Mouse (Mus musculus) forelimb bud, embryonic 11.5 days (tissue): ENCODE results near the gene Zfp42.
A peak's percentile ranks its signal among the peaks of the same experiment; 100 is the strongest.
"Not testable (repeated sequence)": the region's sequence is repeated elsewhere in the genome, so short reads cannot be mapped to it uniquely, and the experiment has no call there.

Experiments
- DNase-seq: peaks from one replicate; pipeline ENCODE4 v3.0.0-alpha.2; 2012; ENCODE audit warnings: low read depth, low spot score

Zfp42 gene

DNA sequence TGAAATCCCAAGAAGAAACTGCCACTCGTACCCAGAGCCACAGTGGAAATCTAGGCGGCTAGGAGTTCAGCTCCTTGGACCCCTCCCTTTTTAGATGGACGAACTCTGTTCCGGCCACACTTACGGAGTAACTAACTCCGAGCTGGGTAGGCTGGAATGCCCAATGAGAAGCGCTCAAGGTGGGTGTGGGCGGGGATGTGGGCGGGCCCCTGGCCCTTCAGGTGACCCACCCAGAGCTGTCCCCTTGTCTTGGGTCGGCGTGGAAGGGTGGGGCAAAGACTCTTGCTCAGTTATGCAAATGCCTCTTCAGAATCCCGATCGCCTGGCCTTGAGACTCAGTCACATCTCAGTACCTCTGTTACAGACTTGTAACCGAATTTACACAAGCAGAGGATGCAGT lies at the start of gene Zfp42:
Zfp42 (minus strand) TSS at position 85 of the 400 bp plus-strand sequence.
- no peak for DNase-seq

DNA sequence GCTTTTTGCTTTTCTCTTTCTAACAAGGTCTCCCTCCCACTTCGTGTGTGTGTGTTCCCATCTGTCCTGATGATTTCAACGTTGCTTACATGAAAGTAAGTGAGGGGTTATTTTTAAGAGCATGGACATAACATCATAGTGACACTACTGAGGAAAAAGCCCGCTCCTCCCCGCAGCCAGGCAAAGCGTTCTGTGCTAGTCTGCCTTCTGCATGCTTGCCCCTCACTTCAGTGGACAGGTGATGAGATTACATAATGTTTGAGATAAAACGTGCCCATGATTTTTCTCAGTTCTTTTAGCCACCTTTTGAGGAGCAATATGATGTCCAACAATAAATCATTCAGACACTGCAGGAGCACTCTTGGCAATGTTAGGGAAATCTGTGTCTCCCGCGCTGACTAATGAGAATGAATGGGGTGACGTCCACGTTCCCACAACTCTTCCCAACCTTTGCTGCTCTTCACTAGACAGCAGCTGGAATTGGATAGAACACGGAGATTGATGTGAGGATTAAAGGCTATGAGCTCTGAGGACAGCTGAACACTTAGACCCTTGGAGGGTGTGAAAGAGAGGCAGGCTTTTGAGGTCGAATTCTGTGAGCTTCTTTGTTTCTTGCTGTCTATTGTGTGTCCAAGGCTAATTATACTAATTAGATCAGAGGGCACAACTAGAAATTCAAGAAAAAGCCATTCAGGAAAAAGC lies 49.4 kb upstream of the Zfp42 start:
- no peak for DNase-seq

DNA sequence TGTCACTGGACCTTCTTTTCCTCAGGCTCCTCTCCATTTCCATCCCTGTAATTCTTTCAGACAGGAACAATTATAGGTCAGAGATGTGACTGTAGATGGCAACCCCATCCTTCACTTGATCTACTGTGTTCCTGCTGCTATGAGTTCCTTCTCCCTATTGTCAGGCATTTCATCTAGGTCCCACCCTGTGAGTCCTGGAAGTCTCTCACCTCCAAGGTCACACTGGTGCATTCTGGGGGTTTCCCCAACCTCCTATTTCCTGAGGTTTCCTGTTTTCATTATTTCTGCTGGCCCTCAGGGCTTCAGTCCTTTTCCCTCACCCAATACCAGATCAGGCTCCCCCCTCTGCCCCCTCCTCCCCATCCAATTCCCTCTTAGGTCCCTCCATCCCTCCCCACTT lies 45.5 kb upstream of the Zfp42 start:
- not testable (repeated sequence) for DNase-seq

DNA sequence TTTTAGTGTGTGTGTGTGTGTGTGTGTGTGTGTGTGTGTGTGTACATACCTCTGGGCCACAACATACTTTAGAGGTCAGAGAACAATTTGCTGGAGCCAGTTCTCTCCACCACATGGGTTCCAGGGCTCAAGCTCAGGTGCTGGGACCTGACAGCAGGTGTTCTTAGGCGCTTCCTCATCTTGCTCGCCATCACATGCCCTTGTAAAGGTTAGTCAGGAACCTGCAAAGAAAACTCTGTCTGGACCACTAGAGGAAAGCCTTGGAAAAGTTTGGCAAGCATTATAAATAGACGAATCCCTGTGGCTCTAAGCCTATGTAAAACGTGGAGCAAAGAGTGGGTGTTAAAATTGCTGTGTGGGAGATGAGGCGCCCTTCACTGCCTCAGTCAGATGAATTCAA lies 31.8 kb upstream of the Zfp42 start:
- DNase-seq: no peak

DNA sequence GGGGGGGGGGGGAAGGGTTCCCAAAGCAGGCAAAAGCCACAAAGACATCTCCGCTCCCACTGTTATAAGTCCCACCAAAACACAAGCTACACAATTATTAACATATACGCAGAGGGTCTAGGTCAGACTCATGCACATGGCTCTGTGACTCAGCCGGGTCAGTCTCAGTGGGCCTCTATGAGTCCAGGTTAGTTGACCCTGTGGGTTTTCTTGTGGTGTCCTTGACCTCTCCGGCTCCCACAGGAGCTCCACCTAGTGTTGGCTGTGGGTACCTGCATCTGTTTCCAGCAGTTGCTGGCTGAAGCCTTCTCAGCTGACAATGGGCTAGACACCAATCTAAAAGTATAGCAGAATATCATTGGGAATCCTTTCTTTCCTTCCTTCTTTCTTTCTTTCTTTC lies 26.7 kb upstream of the Zfp42 start:
- DNase-seq: peak; percentile 18

DNA sequence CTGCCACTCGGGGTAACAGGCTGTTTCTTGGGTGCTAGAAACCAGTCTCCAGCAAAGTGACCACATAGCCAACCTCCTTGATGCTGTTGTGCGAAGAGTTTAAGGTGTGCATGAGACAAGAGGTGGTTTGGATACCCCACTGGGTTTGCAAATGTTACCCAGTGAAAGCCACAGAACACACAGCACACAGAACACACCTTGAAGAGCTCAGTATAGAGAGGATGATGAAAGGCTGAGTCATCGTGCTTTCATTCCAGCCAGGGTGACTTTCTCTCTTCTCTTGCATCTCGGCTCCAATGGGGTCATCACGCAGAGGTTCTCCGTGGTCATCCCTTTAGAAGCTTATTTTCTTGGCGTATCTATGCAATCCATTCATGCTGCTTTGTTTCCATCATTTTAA lies 24.9 kb upstream of the Zfp42 start:
- DNase-seq: no peak

DNA sequence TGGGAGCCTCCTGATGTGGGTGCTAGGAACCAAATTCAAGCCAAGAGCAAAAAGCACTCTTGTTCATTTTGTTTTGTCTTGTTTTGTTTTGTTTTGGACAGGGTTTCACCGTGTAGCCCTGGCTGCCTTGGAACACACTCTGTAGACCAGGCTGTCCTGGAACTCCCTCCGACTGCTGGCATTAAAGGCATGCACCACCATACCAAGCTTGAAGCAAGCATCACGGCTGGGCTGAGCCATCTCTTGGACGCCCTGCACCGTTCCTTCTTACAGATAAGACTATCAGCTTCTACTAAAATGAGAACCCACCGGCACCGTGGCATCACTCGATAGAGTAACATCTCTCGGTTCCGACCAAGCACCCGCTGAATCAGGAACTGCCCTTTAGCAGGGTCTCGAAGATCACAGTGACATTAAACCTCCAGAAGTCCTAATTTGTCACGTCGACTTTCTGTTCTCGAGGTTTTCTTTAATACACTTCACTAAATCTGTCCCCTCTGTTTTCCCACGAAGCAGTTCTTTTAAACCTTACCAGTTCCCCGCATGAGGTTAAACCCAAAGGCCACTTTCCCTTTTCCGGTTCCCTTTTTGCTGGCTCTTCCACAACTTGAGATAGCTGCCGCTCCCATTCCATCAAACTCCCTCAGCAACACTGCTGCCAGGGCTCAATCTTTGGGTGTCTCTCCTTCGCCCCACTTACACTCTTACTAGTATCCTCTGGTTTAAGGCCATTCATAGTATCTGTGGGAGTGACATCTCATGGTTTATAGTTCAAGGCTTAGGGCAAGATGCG lies 23.3 kb upstream of the Zfp42 start:
- no peak for DNase-seq

DNA sequence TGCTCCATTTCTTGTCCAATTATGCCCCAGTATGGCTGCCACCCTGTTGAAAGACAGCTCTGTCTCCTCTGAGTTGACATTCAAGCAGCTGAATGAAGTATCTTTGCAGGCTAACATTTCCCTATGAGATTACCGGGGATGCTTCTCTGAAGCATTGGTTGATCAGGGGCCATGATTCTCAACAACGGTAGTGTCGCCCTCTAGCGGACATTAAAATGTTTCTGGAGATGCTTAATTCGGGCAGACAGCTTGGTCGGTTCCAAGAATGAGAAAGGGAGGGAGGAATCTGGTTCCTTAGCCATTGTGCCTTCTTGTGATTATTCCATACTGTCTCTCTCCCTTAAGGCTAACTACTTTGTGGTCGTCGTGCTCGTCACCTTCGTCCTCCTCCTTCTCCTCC lies 21.9 kb upstream of the Zfp42 start:
- DNase-seq: no peak

DNA sequence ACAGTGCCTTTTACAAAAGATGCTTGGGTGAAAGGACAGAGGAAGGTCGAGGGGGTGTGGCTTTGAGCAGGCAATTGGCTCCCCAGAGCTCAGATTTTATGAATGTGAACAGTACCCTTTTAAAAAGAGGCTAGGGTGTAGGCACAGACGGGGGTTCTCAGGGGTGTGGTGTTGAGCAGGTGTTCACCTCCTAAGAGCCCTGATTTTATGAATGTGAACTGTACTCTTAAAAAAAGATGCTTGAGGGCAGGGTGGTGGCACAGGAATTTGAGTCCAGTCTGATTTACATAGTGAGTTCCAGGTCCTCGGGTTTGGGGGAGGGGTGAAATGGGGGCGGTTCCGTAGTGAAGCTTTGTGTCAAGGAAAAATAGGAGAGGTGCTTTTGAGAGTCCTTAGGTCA lies 14.0 kb upstream of the Zfp42 start:
- no peak for DNase-seq

DNA sequence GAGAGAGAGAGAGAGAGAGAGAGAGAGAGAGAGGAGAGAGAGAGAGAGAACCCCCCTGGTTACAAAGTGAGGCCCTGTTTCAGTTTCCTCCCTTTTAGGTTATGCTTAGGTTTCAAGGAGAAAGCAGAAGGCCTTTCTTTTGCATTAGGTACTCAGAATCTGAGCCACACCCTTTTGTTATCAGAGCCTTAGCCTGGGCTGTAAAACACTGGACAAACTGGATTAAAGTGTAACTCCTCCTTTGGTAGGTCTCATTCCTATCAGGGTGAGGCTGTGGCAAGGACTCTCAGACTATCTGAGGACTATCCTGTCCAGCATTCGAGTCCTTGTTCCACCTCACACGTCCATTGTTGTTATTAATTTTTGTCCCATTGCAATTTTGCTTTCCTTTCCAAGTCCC lies 1.4 kb upstream of the Zfp42 start:
- no peak for DNase-seq

DNA sequence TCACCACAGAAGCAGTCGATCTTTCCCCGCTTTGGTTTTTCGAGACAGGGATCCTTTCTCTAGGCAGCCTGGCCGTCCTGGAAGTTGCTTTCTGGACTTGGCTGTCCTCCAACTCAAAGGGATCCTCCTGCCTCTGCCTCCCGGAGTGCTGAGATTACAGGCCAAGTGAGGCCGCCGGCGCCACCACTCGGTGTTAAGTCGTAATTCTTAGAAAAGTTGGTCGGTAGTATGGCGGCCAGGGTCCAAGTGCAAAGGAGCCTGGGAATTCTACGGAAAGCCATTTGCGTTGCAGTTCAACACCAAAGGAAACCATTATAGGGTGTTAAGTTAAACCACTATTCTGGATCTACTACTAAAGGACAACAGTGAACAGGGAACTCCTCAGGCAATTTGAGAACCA lies 1.1 kb downstream of the Zfp42 start:
- DNase-seq: no peak

DNA sequence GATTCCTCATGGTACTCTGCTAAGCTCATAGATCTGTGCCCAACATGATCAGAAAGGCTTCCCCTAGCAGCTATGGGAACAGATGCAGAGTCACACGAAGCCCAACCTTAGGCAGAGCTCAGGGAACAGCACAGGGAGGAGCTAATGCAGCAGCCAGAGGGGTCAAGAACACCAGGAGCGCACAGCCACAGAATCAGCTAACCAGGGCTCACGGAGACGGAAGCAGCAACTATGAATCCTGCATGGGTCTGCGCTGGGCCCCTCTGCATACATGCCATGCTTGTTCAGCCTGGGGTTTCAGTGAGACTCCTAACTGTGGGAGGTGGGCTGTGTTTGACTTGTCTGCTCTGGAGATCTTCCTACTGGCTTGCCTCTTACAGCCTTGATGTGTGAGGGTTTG lies 7.0 kb downstream of the Zfp42 start:
- no peak for DNase-seq

DNA sequence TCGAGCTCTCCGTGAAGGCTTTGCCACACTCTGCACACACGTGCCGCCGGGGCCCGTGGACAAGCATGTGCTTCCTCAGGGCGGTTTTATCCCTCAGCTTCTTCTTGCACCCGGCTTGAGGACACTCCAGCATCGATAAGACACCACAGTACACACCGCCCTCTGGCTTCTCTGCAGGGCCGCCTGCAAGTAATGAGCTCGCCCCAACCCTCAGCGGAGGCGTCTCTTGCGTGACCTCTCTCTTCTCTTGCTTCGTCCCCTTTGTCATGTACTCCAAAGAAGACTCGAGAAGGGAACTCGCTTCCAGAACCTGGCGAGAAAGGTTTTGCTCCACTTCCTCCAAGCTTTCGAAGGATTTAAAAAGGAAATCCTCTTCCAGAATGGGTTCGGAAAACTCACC lies 11.0 kb downstream of the Zfp42 start:
- DNase-seq: no peak

DNA sequence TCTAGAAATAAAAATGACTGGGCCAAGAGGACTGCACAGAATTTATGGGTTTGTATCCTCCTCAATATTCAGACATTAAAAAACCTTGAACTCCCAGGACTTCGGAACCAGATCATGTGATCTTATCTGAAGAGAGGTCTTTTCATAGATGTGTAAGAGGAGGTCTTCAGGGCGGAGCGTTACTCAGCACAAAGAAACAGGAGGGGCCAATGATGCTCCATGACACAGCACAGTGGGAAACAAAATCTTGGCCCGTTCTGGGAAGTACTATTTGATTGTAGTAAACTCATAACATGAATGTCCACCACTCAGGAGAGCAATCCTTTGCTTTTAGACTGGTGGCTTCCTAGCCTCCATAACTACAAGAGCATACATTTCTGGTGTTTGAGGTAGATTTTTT lies 12.6 kb downstream of the Zfp42 start:
- no peak for DNase-seq

DNA sequence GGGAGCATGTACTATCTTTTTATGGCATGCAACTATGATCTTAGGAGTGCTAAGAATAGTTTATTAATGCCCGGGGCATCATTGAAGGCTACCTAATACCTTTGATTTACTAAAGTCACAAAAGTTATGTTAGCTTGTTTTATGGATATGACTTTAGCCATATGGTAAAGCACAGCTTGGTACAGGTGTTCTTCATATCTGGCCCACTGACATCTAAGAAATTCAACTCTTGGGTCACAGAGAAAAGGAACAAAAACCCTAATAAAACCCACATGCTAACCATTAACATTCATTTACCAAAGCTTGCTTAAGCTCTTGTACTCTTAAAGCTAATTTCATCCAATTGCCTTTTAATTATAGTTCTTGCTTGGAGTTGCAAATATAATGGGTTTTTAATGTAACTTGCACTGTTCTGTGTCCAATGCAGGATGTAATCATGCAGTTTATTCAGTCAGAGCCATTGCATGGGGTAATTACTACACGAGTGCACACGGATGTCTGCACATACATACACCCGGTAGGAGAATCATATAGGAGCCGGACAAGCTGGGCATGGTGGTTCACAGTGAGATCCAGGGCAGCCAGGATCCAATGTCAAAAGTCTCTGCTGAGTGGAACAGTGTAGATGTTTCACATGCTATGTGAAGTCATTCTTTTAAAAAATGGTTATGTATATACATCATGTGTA lies 16.2 kb downstream of the Zfp42 start:
- DNase-seq: peak; percentile 54

DNA sequence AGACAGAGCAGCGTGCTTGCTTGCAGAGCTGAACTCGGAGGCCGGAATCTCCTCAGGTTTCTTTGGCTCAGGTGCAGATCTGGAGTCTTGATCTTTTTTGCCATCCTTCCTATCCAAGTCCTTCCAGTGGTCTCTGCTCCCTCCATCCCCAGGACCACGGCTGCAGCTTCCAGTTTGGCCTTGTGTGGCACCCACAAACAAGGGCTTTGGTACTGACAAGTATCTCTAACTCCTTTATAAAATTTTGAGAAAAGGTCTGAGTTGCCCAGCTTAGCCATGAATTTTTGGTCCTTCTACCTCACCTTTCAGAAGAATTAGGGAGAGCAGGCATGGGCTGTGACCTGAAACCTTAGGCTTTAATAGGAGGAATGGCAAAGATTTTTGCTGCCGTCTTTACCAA lies 17.0 kb downstream of the Zfp42 start:
- DNase-seq: no peak

DNA sequence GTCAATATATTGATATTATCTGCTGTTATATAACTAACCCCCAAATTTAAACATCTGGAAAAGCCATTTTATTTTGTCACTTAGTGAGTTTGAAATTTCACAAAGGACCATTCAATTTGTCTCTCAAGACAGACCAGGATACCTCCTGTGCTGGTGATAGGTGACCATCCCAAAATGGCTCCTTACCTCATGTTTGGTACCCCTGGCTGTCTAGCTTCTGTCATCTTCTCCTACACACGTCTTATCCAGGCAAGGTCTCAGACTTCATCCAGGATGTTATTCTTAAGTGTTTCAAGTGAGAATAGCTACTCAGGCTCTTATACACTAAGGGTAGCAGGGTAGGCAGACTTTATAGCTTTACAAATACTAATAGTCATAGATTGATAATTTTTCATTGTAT lies 17.9 kb downstream of the Zfp42 start:
- DNase-seq: no peak

DNA sequence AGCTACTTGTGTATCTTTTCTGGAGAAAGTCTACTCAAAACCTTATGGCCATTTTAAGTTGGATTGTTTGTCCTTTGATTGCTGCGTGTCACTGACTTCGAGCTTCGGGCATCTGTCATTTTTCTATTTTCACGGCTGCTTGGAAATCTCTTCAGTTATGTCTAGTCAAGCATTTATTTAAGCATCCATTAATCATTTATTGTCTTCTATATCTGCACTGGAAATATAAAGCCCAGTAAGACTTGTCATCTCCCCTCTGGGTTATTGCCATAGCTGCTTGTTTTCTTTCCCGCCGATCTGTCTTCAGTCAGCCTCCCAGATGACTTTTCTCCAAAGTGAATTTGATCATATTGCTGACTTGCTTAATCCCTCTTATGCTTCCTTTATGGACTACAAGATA lies 19.3 kb downstream of the Zfp42 start:
- no peak for DNase-seq

DNA sequence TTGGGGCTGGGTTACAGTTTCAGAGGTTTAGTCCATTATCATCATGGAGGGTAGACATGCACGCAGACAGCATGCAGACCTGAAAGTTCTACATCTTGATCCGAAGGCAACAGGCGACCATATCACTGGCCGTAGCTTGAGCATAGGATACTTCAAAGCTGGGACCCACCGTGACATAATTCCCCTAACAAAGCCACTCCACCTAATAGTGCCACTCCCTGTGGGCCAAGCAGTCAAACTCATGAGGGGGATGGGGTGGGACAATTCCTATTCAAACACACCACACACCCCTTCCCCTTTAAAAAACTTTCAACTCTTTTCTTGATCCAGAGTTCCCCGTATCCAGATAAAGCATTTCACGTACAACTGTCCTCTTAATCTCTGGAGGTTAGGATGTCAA lies 23.5 kb downstream of the Zfp42 start:
- no peak for DNase-seq

DNA sequence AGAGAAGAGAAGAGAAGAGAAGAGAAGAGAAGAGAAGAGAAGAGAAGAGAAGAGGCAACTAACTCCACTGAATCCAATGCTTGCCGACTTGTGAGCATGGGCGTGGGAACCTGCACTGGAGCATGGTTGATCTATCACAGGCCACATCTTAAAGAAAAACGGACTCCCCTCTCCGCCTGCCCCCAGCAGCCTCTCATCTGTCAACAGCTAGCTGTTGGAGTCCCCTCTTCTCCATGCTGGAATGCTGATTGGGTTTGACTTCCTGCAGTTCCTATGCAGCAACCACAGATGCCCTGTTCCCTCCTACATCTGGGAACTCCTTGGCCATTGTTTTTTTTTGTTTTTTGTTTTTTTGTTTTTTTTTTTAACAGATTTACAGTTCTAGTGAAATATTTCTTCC lies 28.4 kb downstream of the Zfp42 start:
- DNase-seq: no peak

DNA sequence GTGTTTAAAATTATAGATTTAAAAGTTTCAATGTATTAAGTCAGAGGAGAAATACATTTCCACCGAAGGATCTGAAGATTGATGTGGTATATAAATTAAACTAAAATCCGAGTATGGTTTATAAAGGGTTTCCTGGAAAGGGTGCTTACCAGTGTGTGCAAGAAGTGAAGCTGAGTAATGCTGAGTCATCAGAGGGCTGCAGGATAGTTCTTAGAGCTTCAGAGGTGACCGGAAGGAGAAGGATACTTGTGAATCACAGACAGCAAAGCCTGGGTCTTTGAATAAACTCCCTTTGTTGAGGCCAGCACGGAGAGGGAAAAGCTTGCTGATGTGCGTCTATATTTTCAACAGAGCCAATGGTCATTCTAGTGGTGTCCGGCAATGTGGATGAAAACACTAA lies 45.8 kb downstream of the Zfp42 start:
- DNase-seq: no peak

DNA sequence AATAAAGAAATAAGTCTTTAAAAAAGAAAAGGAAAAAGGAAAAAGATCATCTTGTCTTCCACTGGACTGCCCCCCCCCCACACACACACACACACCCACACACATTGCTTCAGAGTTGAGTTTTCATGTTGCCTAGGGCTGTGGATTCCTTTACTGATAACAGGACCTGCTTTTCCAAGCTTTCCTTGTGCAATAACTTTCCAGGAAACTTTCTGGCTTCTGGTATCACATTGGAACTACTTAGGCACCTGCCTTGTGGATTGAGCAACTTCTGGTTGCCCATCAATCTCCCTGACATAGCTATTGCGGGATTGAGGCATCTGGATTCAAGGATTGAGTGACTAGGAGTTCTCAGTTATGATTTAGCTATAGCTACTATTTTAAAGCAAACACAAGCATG lies 48.9 kb downstream of the Zfp42 start:
- DNase-seq: no peak

DNA sequence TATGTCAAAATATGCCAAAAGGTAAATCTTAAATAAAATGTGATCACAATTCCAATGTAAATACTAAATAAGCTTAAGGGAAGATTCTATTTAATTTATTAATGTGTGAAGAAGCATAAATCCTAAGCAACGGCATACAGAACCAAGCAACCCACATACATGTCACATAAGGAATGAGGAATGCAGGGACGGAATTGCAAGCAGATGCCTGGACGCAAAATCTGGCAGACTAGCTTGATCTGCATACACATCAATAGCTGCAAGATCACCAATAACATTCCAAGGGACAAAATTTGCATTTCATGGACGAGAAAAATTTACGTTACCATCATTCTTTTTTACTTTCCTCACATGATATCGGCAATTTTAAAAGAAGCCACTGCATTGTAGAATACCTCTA lies 51.1 kb downstream of the Zfp42 start:
- DNase-seq: no peak
